Mouse (Mus musculus): ENCODE data around the gene Rtn3.
A peak's percentile ranks its signal among the peaks of the same experiment; 100 is the strongest.

Gene Rtn3

GRCm38 (mm10) chr19:7484076-7484475 lies 995 bp upstream of the Rtn3 start:
- DNase-seq = peak in 1 of 2 experiments; percentile 15

GRCm38 (mm10) chr19:7483512-7483882 lies 416 bp upstream of the Rtn3 start:
- no peak for DNase-seq

- no peak for DNase-seq
These were observed 849 bp downstream of the Rtn3 start for GRCm38 (mm10) chr19:7482266-7482598.

GRCm38 (mm10) chr19:7481541-7482265 lies 1.4 kb downstream of the Rtn3 start:
- DNase-seq = peak; percentile 47 to 54

GRCm38 (mm10) chr19:7479751-7480248 lies 3.3 kb downstream of the Rtn3 start:
- no peak for DNase-seq

GRCm38 (mm10) chr19:7470643-7471042 lies 12.4 kb downstream of the Rtn3 start:
- DNase-seq = no peak

GRCm38 (mm10) chr19:7467915-7468314 lies 15.2 kb downstream of the Rtn3 start:
- no peak for DNase-seq

GRCm38 (mm10) chr19:7459370-7459769 lies 23.7 kb downstream of the Rtn3 start:
- no peak for DNase-seq

- DNase-seq = no peak
These were observed 24.2 kb downstream of the Rtn3 start for GRCm38 (mm10) chr19:7458901-7459300.

- no peak for DNase-seq
These were observed 26.3 kb downstream of the Rtn3 start for GRCm38 (mm10) chr19:7456803-7457202.

- no peak for DNase-seq
These were observed 37.5 kb downstream of the Rtn3 start for GRCm38 (mm10) chr19:7445596-7445995.

- no peak for DNase-seq
These were observed 38.0 kb downstream of the Rtn3 start for GRCm38 (mm10) chr19:7445105-7445504.

- DNase-seq = peak; percentile 35 to 59
These were observed 41.6 kb downstream of the Rtn3 start for GRCm38 (mm10) chr19:7441493-7441892.

GRCm38 (mm10) chr19:7438295-7438694 lies 44.8 kb downstream of the Rtn3 start:
- DNase-seq = no peak

GRCm38 (mm10) chr19:7436061-7436970 lies 46.8 kb downstream of the Rtn3 start:
- peak in 1 of 2 experiments; percentile 50 for DNase-seq

- no peak for DNase-seq
These were observed 48.2 kb downstream of the Rtn3 start for GRCm38 (mm10) chr19:7434887-7435286.

- DNase-seq = no peak
These were observed 57.7 kb downstream of the Rtn3 start for GRCm38 (mm10) chr19:7425398-7425775.

- no peak for DNase-seq
These were observed 58.3 kb downstream of the Rtn3 start for GRCm38 (mm10) chr19:7424590-7425397.

GRCm38 (mm10) chr19:7424131-7424530 lies 59.0 kb downstream of the Rtn3 start:
- DNase-seq = no peak

GRCm38 (mm10) chr19:7423656-7424030 lies 59.4 kb downstream of the Rtn3 start:
- DNase-seq = no peak

- peak; percentile 80 to 82 for DNase-seq
These were observed 59.9 kb downstream of the Rtn3 start for GRCm38 (mm10) chr19:7423028-7423655.

- DNase-seq = no peak
These were observed 60.4 kb downstream of the Rtn3 start for GRCm38 (mm10) chr19:7422656-7423027.
